Mouse (Mus musculus): ENCODE results near the gene Ly6f.

Ly6f gene

GRCm38 (mm10) chr15:75268121-75268520 is at the start of gene Ly6f:
Gene Ly6f (plus strand): TSS chr15:75268421.
- peaks cover 45% of the 10 kb centered on the region for H3K9me3 ChIP-seq (ENCODE audit: low read length)
- TF ChIP-seq POU5F1 (IDR thresholded peaks at IDR 0.05; ENCODE audit: borderline replicate concordance, low read length) (no peak), CTCF (conservative IDR thresholded peaks at IDR 0.05; ENCODE audit: low read length) (no peak)
- no peaks in the 10 kb centered on the region for H3K36me3 ChIP-seq (ENCODE audit: insufficient read depth, low read length)
- H3K27me3 ChIP-seq (ENCODE audit: insufficient read depth, low read length): no peaks in the 10 kb centered on the region
- no peaks in the 10 kb centered on the region for H3K4me1 ChIP-seq (replicated peaks; ENCODE audit: low read depth, low read length)
- no peak within 1 kb of the TSS for H3K4me3 ChIP-seq (replicated peaks; ENCODE audit: low read length)

GRCm38 (mm10) chr15:75221942-75222341 is 46.3 kb upstream of the Ly6f start:
- TF ChIP-seq NANOG (IDR thresholded peaks at IDR 0.05; ENCODE audit: borderline replicate concordance, low read length) (no peak), CTCF (conservative IDR thresholded peaks at IDR 0.05; ENCODE audit: low read length) (no peak), POU5F1 (IDR thresholded peaks at IDR 0.05; ENCODE audit: borderline replicate concordance, low read length) (no peak)
- Histone ChIP-seq H3K4me3 (replicated peaks; ENCODE audit: low read length) (no peak overlapping the region), H3K4me1 (replicated peaks; ENCODE audit: low read depth, low read length) (no peaks in the 10 kb centered on the region), H3K27me3 (ENCODE audit: insufficient read depth, low read length) (no peaks in the 10 kb centered on the region), H3K9me3 (ENCODE audit: low read length) (peaks cover 56% of the 10 kb centered on the region), H3K36me3 (ENCODE audit: insufficient read depth, low read length) (no peaks in the 10 kb centered on the region)

GRCm38 (mm10) chr15:75237736-75238288 is 30.4 kb upstream of the Ly6f start:
- no peaks in the 10 kb centered on the region for H3K27me3 ChIP-seq (ENCODE audit: insufficient read depth, low read length)
- TF ChIP-seq POU5F1 (IDR thresholded peaks at IDR 0.05; ENCODE audit: borderline replicate concordance, low read length) (no peak), NANOG (IDR thresholded peaks at IDR 0.05; ENCODE audit: borderline replicate concordance, low read length) (no peak), CTCF (conservative IDR thresholded peaks at IDR 0.05; ENCODE audit: low read length) (no peak)
- H3K9me3 ChIP-seq (ENCODE audit: low read length): no peaks in the 10 kb centered on the region
- H3K36me3 ChIP-seq (ENCODE audit: insufficient read depth, low read length): no peaks in the 10 kb centered on the region
- H3K4me1 ChIP-seq (replicated peaks; ENCODE audit: low read depth, low read length): no peaks in the 10 kb centered on the region
- H3K4me3 ChIP-seq (replicated peaks; ENCODE audit: low read length): no peak overlapping the region

- Histone ChIP-seq H3K4me3 (replicated peaks; ENCODE audit: low read length) (no peak overlapping the region), H3K9me3 (ENCODE audit: low read length) (no peaks in the 10 kb centered on the region), H3K4me1 (replicated peaks; ENCODE audit: low read depth, low read length) (no peaks in the 10 kb centered on the region), H3K27me3 (ENCODE audit: insufficient read depth, low read length) (no peaks in the 10 kb centered on the region), H3K36me3 (ENCODE audit: insufficient read depth, low read length) (no peaks in the 10 kb centered on the region)
- no peak for TF ChIP-seq NANOG (IDR thresholded peaks at IDR 0.05; ENCODE audit: borderline replicate concordance, low read length)
- no peak for TF ChIP-seq POU5F1 (IDR thresholded peaks at IDR 0.05; ENCODE audit: borderline replicate concordance, low read length)
- TF ChIP-seq CTCF (conservative IDR thresholded peaks at IDR 0.05; ENCODE audit: low read length): no peak
These were observed 27.7 kb upstream of the Ly6f start for GRCm38 (mm10) chr15:75240558-75240957.

- no peak for TF ChIP-seq POU5F1 (IDR thresholded peaks at IDR 0.05; ENCODE audit: borderline replicate concordance, low read length)
- TF ChIP-seq NANOG (IDR thresholded peaks at IDR 0.05; ENCODE audit: borderline replicate concordance, low read length): no peak
- Histone ChIP-seq H3K4me3 (replicated peaks; ENCODE audit: low read length) (no peak overlapping the region), H3K4me1 (replicated peaks; ENCODE audit: low read depth, low read length) (no peaks in the 10 kb centered on the region), H3K9me3 (ENCODE audit: low read length) (peaks cover 14% of the 10 kb centered on the region), H3K27me3 (ENCODE audit: insufficient read depth, low read length) (no peaks in the 10 kb centered on the region), H3K36me3 (ENCODE audit: insufficient read depth, low read length) (no peaks in the 10 kb centered on the region)
These were observed 25.2 kb upstream of the Ly6f start for GRCm38 (mm10) chr15:75242756-75243640.

GRCm38 (mm10) chr15:75254671-75255070 is 13.6 kb upstream of the Ly6f start:
- H3K4me3 ChIP-seq (replicated peaks; ENCODE audit: low read length): no peak overlapping the region
- no peak for TF ChIP-seq POU5F1 (IDR thresholded peaks at IDR 0.05; ENCODE audit: borderline replicate concordance, low read length)
- TF ChIP-seq CTCF (conservative IDR thresholded peaks at IDR 0.05; ENCODE audit: low read length): no peak
- TF ChIP-seq NANOG (IDR thresholded peaks at IDR 0.05; ENCODE audit: borderline replicate concordance, low read length): no peak
- H3K36me3 ChIP-seq (ENCODE audit: insufficient read depth, low read length): no peaks in the 10 kb centered on the region
- no peaks in the 10 kb centered on the region for H3K4me1 ChIP-seq (replicated peaks; ENCODE audit: low read depth, low read length)
- no peaks in the 10 kb centered on the region for H3K9me3 ChIP-seq (ENCODE audit: low read length)
- H3K27me3 ChIP-seq (ENCODE audit: insufficient read depth, low read length): no peaks in the 10 kb centered on the region

GRCm38 (mm10) chr15:75265863-75266262 is 2.4 kb upstream of the Ly6f start:
- no peaks in the 10 kb centered on the region for H3K36me3 ChIP-seq (ENCODE audit: insufficient read depth, low read length)
- H3K4me1 ChIP-seq (replicated peaks; ENCODE audit: low read depth, low read length): no peaks in the 10 kb centered on the region
- peaks cover 31% of the 10 kb centered on the region for H3K9me3 ChIP-seq (ENCODE audit: low read length)
- H3K4me3 ChIP-seq (replicated peaks; ENCODE audit: low read length): no peak overlapping the region
- peak; percentile 22 for TF ChIP-seq CTCF (conservative IDR thresholded peaks at IDR 0.05; ENCODE audit: low read length)
- no peak for TF ChIP-seq NANOG (IDR thresholded peaks at IDR 0.05; ENCODE audit: borderline replicate concordance, low read length)
- no peak for TF ChIP-seq POU5F1 (IDR thresholded peaks at IDR 0.05; ENCODE audit: borderline replicate concordance, low read length)
- H3K27me3 ChIP-seq (ENCODE audit: insufficient read depth, low read length): no peaks in the 10 kb centered on the region

- no peak overlapping the region for H3K4me3 ChIP-seq (replicated peaks; ENCODE audit: low read length)
- H3K36me3 ChIP-seq (ENCODE audit: insufficient read depth, low read length): no peaks in the 10 kb centered on the region
- no peak for TF ChIP-seq POU5F1 (IDR thresholded peaks at IDR 0.05; ENCODE audit: borderline replicate concordance, low read length)
- no peak for TF ChIP-seq NANOG (IDR thresholded peaks at IDR 0.05; ENCODE audit: borderline replicate concordance, low read length)
- no peak for TF ChIP-seq CTCF (conservative IDR thresholded peaks at IDR 0.05; ENCODE audit: low read length)
- H3K27me3 ChIP-seq (ENCODE audit: insufficient read depth, low read length): no peaks in the 10 kb centered on the region
- peaks cover 34% of the 10 kb centered on the region for H3K9me3 ChIP-seq (ENCODE audit: low read length)
- H3K4me1 ChIP-seq (replicated peaks; ENCODE audit: low read depth, low read length): no peaks in the 10 kb centered on the region
These were observed 1.6 kb upstream of the Ly6f start for GRCm38 (mm10) chr15:75266626-75267025.

Measured in E14TG2a.4 (cell line).